Mouse (Mus musculus) spleen, adult 2 months (tissue): ENCODE results near the gene Pakap. TPM values are rescaled to one million over a fixed set of nuclear protein-coding genes. Genes with fewer than 3 reads are reported as not detected.

Source experiments
- DNase-seq, 2 experiments: peaks; one replicate each; pipeline versions ENCODE4 v3.0.0 to v3.0.0-alpha.2; 2012 to 2021; ENCODE audit warnings: low spot score in 2 of 2, low read depth in 1 of 2
- H3K27ac ChIP-seq: fragments of 200-500 bp; 2 replicates; pipeline ENCODE4 v1.5.1; 2012; ENCODE audit warnings: low read length, inconsistent platforms; ENCODE audit not compliant: insufficient read depth
- H3K27me3 ChIP-seq: fragments of 200-500 bp; 2 replicates; pipeline ENCODE4 v1.6.1; 2012; ENCODE audit warnings: mild to moderate bottlenecking, moderate library complexity, low read length, inconsistent platforms; ENCODE audit not compliant: control insufficient read depth, insufficient read depth
- H3K36me3 ChIP-seq: fragments of 200-500 bp; 2 replicates; pipeline ENCODE4 v1.6.1; 2012; ENCODE audit warnings: mild to moderate bottlenecking, low read length, inconsistent platforms; ENCODE audit not compliant: control insufficient read depth, insufficient read depth
- H3K4me1 ChIP-seq: fragments of 200-500 bp; 2 replicates; pipeline ENCODE4 v1.6.1; 2011; ENCODE audit warnings: inconsistent platforms; ENCODE audit not compliant: control insufficient read depth, insufficient read depth, insufficient read length
- H3K4me3 ChIP-seq: fragments of 200-500 bp; 2 replicates; pipeline ENCODE4 v1.5.1; 2011; ENCODE audit warnings: mild to moderate bottlenecking, inconsistent platforms; ENCODE audit not compliant: insufficient read depth, insufficient read length; ENCODE audit errors: extremely low read depth
- CTCF ChIP-seq: fragments of 200-500 bp; IDR thresholded peaks from 2 replicates; pipeline ENCODE4 v1.5.1; 2011; ENCODE audit warnings: mild to moderate bottlenecking, inconsistent platforms; ENCODE audit not compliant: insufficient read depth, insufficient read length, insufficient replicate concordance; ENCODE audit errors: extremely low read depth
- POLR2A ChIP-seq: fragments of 200-500 bp; IDR thresholded peaks from 2 replicates; pipeline ENCODE4 v1.6.1; 2011; ENCODE audit warnings: low read depth, low read length, inconsistent platforms
- WGBS: fragments of 180-500 bp; shearing (Covaris S2); methylation state at CpG from one replicate; pipeline ENCODE4 v1.1.7; 2018; 5-methylcytosine and 5-hydroxymethylcytosine counted together
- polyA plus RNA-seq: library from polyadenylated mRNA; depleted of rRNA; stranded (reverse); fragments of >200 nt; gene quantifications from 2 replicates; pipeline ENCODE4 v1.2.3, GENCODE M21; 2012

Pakap gene
- polyA plus RNA-seq, 1 experiment, result 0.29 TPM

GRCm38 (mm10) chr4:57801986-57802385, 234.0 kb downstream of the Pakap start:
- H3K4me3 ChIP-seq, result no peak overlapping the region
- 93% methylated on average over 5 of the region's 5 CpGs for WGBS
- DNase-seq, result no peak
- no peaks in the 10 kb centered on the region; the same call in 1 of the 2 replicates for H3K4me1 ChIP-seq
- no peak overlapping the region for H3K27ac ChIP-seq
- no peaks in the 10 kb centered on the region for H3K27me3 ChIP-seq
- TF ChIP-seq CTCF, result no peak
- TF ChIP-seq POLR2A, result no peak
- H3K36me3 ChIP-seq, result no peaks in the 10 kb centered on the region

GRCm38 (mm10) chr4:57802411-57802810, 234.4 kb downstream of the Pakap start:
- WGBS, result 91% methylated on average over 3 of the region's 3 CpGs
- Histone ChIP-seq H3K36me3 (no peaks in the 10 kb centered on the region), H3K4me3 (no peak overlapping the region), H3K27me3 (no peaks in the 10 kb centered on the region), H3K27ac (no peak overlapping the region), H3K4me1 (no peaks in the 10 kb centered on the region; the same call in 1 of the 2 replicates)
- no peak for TF ChIP-seq POLR2A
- no peak for DNase-seq

- H3K36me3 ChIP-seq, result no peaks in the 10 kb centered on the region
- H3K4me3 ChIP-seq, result no peak overlapping the region
- no peak for DNase-seq
- WGBS, result 93% methylated on average over 6 of the region's 6 CpGs
- H3K27me3 ChIP-seq, result no peaks in the 10 kb centered on the region
- H3K27ac ChIP-seq, result no peak overlapping the region
- H3K4me1 ChIP-seq, result no peaks in the 10 kb centered on the region
- TF ChIP-seq CTCF, result no peak
Observed at GRCm38 (mm10) chr4:57804902-57805301, 236.9 kb downstream of the Pakap start.

GRCm38 (mm10) chr4:57809449-57809848, 241.5 kb downstream of the Pakap start:
- H3K36me3 ChIP-seq, result no peaks in the 10 kb centered on the region
- no peak for DNase-seq
- 80% methylated on average over 4 of the region's 4 CpGs for WGBS
- peaks cover 17% of the 10 kb centered on the region; the same call in 1 of the 2 replicates for H3K4me1 ChIP-seq
- no peaks in the 10 kb centered on the region for H3K27me3 ChIP-seq
- TF ChIP-seq POLR2A (no peak), CTCF (no peak)
- no peak overlapping the region for H3K4me3 ChIP-seq
- no peak overlapping the region for H3K27ac ChIP-seq

DNA sequence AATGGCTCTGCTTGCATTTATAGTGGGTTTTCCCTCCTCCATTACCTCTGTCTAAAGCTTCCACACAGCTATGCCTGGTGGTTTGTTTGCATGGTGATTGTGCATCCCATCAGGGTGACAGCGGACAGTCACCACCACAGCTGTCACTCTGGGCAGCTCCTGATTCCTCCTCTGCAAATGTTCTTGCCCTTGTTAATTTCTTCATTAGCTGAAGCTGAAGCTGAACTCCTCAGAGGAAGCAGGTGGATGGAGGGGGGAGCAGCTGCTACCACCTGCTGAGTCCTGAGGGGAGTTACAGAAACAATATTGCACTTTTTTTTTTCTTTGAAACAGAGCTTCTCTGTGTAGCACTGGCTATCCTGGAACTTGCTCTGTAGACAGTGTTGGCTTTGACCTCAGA, 244.1 kb downstream of the Pakap start:
- WGBS, result 47% methylated on average over 1 of the region's 1 CpGs
- H3K4me1 ChIP-seq, result peaks cover 17% of the 10 kb centered on the region; the same call in 1 of the 2 replicates
- no peak overlapping the region for H3K4me3 ChIP-seq
- H3K36me3 ChIP-seq, result no peaks in the 10 kb centered on the region
- DNase-seq, result no peak
- H3K27me3 ChIP-seq, result no peaks in the 10 kb centered on the region
- TF ChIP-seq POLR2A (no peak), CTCF (no peak)
- no peak overlapping the region for H3K27ac ChIP-seq

DNA sequence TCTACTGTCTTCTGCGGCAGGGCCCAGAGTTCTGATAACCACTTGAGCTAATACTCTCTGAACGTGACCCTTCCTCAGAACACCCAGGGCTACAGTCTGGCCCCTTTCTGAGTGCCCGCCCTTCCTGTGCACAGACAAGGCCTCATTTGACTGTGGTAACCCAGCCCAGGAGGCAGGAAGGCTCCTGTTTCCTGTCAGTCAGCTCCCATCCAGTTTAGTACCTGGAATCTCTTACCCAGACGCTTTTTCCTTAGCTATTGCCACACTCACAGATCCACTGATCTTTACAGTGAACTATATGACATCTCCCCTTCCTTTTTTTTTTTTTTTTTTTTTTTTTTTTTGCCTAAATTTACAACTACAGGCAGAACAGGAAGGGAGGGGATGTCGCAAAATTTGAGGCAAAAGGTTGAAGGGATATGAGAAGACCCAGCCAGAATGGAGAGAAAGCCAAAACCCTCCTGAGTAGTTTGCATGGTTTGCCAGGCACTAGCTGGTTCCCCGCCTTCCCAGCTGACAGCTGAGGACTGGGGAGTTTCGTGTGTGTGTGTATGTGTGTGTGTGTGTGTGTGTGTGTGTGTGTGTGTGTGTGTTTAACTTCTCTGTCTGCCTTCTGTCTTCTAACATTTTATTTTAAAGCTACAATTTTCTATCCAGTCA, 245.1 kb downstream of the Pakap start:
- Histone ChIP-seq H3K4me3 (no peak overlapping the region), H3K36me3 (no peaks in the 10 kb centered on the region), H3K4me1 (peaks cover 17% of the 10 kb centered on the region; the same call in 1 of the 2 replicates), H3K27ac (peak overlapping the region; percentile 74), H3K27me3 (no peaks in the 10 kb centered on the region)
- 10% methylated on average over 7 of the region's 7 CpGs for WGBS
- TF ChIP-seq POLR2A (no peak), CTCF (no peak)
- peak; percentile 36 to 41 for DNase-seq

DNA sequence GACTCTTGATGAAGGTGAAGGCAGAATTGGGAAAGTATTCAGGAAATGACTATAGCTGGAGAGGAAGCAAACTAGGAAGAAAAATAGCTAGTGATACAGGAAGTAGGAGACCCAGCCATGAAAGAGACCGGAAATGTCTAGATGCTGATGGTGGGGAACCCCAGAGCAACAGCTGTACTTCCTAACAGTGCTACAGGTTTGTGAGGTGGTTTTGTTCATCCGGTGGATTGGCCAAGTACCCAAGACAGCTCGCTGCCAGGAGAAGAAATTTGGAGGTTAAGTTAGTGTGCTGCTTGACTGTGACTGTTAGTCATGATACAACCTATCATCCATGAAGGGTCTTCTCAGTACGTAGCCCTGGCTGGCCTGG, 245.6 kb downstream of the Pakap start:
- WGBS, result 7% methylated on average over 4 of the region's 4 CpGs
- no peak for TF ChIP-seq POLR2A
- TF ChIP-seq CTCF, result no peak
- DNase-seq, result peak; percentile 56 to 70
- Histone ChIP-seq H3K27me3 (no peaks in the 10 kb centered on the region), H3K4me1 (peaks cover 17% of the 10 kb centered on the region; the same call in 1 of the 2 replicates), H3K27ac (peak overlapping the region; percentile 74), H3K36me3 (no peaks in the 10 kb centered on the region), H3K4me3 (no peak overlapping the region)
